Mouse (Mus musculus) heart, adult 2 months (tissue): ENCODE data around the gene Thoc7.

ENCODE experiments used
- CTCF ChIP-seq: fragments of 200-600 bp; IDR thresholded peaks from 2 replicates; pipeline ENCODE4 v1.8.1; 2022; ENCODE audit warnings: antibody characterized with exemption, mild to moderate bottlenecking, moderate library complexity
- EP300 ChIP-seq: fragments of 200-500 bp; IDR thresholded peaks from 2 replicates; pipeline ENCODE4 v1.6.1; 2011; ENCODE audit warnings: low read depth, low read length, control low read depth; ENCODE audit not compliant: insufficient read depth
- POLR2A ChIP-seq: fragments of 200-500 bp; IDR thresholded peaks from 2 replicates; pipeline ENCODE4 v1.6.1; 2011; ENCODE audit warnings: mild to moderate bottlenecking, low read depth, low read length, control low read depth; ENCODE audit not compliant: insufficient read depth

DNA sequence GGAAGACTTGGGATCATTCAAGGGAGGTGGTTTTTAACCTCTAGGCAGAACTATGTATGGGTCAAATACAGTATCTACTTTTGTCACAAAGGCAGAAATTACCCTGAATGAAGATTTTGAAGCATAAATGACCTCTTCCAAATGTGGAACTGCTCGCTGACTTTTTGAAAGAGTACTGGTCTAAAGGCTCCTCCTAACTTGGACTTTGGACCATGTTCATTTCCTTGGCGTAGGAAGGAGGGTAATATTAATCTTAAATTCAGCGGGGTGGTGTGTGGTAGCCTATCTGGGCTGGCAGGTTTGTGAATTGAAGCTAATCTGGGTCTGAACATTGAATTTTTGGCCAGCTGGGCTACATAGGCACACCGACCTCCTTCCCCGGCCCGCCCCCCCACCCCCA lies 824 bp upstream of the Thoc7 start:
- no peak for TF ChIP-seq POLR2A
- TF ChIP-seq CTCF = no peak
- no peak for TF ChIP-seq EP300
